Mouse (Mus musculus) adrenal gland, postnatal 14 days (tissue): ENCODE measurements around the gene BC048507. TPM values are rescaled to one million over a fixed set of nuclear protein-coding genes. Genes with fewer than 3 reads are reported as not detected.
"Not testable (repeated sequence)": the region's sequence is repeated elsewhere in the genome, so short reads cannot be mapped to it uniquely, and the experiment has no call there.

Experiments used
- DNase-seq: peaks from one replicate; pipeline ENCODE4 v3.0.0; 2021; ENCODE audit warnings: mixed read lengths
- long read RNA-seq, 2 experiments: library from polyadenylated mRNA; stranded (forward); transcript quantifications; one replicate each; pipeline ENCODE4 v2.0.0; 2021
- total RNA-seq: library from RNA; stranded (reverse); gene quantifications from 2 replicates; pipeline ENCODE4 v1.2.3, GENCODE M21; 2021

Gene BC048507
- total RNA-seq: not detected in 2 replicates
- long read RNA-seq, experiment 1: 0 reads
- long read RNA-seq, experiment 2: 0 reads

GRCm38 (mm10) chr13:67863026-67863425, at the start of gene BC048507:
Gene BC048507 (plus strand): TSS chr13:67863326.
- no peak for DNase-seq

GRCm38 (mm10) chr13:67813710-67814660, 49.1 kb upstream of the BC048507 start, which contains the start of gene Zfp273:
Gene Zfp273 (plus strand): TSS chr13:67813740.
- DNase-seq: peak; percentile 81

- DNase-seq: no peak
Observed at GRCm38 (mm10) chr13:67818636-67819035, 44.5 kb upstream of the BC048507 start.

GRCm38 (mm10) chr13:67830911-67831336, 32.2 kb upstream of the BC048507 start, which contains the start of gene Gm10037:
Gene Gm10037 (plus strand): TSS chr13:67831106.
- DNase-seq: peak; percentile 68

GRCm38 (mm10) chr13:67833137-67833536, 30.0 kb upstream of the BC048507 start:
- DNase-seq: not testable (repeated sequence)

GRCm38 (mm10) chr13:67843775-67844118, 19.4 kb upstream of the BC048507 start:
- no peak for DNase-seq

- DNase-seq: peak; percentile 65
Observed at GRCm38 (mm10) chr13:67844119-67844852, 18.8 kb upstream of the BC048507 start.

- DNase-seq: no peak
Observed at GRCm38 (mm10) chr13:67844853-67845194, 18.3 kb upstream of the BC048507 start.

GRCm38 (mm10) chr13:67850361-67850760, 12.8 kb upstream of the BC048507 start:
- no peak for DNase-seq

GRCm38 (mm10) chr13:67853130-67853529, 10.0 kb upstream of the BC048507 start:
- DNase-seq: no peak

GRCm38 (mm10) chr13:67853983-67854382, 9.1 kb upstream of the BC048507 start:
- DNase-seq: no peak

GRCm38 (mm10) chr13:67857317-67857716, 5.8 kb upstream of the BC048507 start:
- DNase-seq: no peak

GRCm38 (mm10) chr13:67862508-67862907, 618 bp upstream of the BC048507 start:
- no peak for DNase-seq

GRCm38 (mm10) chr13:67864764-67865350, 1.7 kb downstream of the BC048507 start:
- no peak for DNase-seq

GRCm38 (mm10) chr13:67867899-67868298, 4.8 kb downstream of the BC048507 start:
- DNase-seq: peak; percentile 24

- not testable (repeated sequence) for DNase-seq
Observed at GRCm38 (mm10) chr13:67876049-67876698, 13.0 kb downstream of the BC048507 start.

GRCm38 (mm10) chr13:67876699-67877254, 13.7 kb downstream of the BC048507 start:
- no peak for DNase-seq

- DNase-seq: no peak
Observed at GRCm38 (mm10) chr13:67883966-67884365, 20.8 kb downstream of the BC048507 start.

- DNase-seq: no peak
Observed at GRCm38 (mm10) chr13:67909759-67910158, 46.6 kb downstream of the BC048507 start.
